Mouse (Mus musculus) effector memory CD4-positive, alpha-beta T cell, adult 5 months (primary cell): ENCODE results near the gene Limk2. TPM values are rescaled to one million over a fixed set of nuclear protein-coding genes. Genes with fewer than 3 reads are reported as not detected.

Source experiments
- polyA plus RNA-seq: library from polyadenylated mRNA; unstranded; fragments of 100-300 nt; shearing (Covaris generic); gene quantifications from one replicate; pipeline ENCODE4 v1.2.1, GENCODE M21; 2017

The Limk2 gene
- 51.5 TPM for polyA plus RNA-seq

GRCm38 (mm10) chr11:3408997-3409732, at the start of gene Limk2:
TSS of gene Limk2 (minus strand) at chr11:3409189.

GRCm38 (mm10) chr11:3452167-3452639, 43.2 kb upstream of the Limk2 start, which contains the start of gene Rnf185:
TSS of gene Rnf185 (minus strand) at chr11:3452363.

GRCm38 (mm10) chr11:3329891-3330451, 79.0 kb downstream of the Limk2 start, which contains the start of gene Pik3ip1:
TSS of gene Pik3ip1 (plus strand) at chr11:3330401.

Other genes with a start within 250 kb of the Limk2 start
- gene Sfi1, start 215.7 kb downstream of the Limk2 start, polyA plus RNA-seq = 34.7 TPM
- 31.9 TPM for gene Eif4enif1, start 206.8 kb downstream of the Limk2 start, polyA plus RNA-seq
- 89.7 TPM for gene Drg1, start 142.8 kb downstream of the Limk2 start, polyA plus RNA-seq
- gene Patz1, start 120.3 kb downstream of the Limk2 start, polyA plus RNA-seq = 25.2 TPM
- 78.9 TPM for gene Pik3ip1, start 78.8 kb downstream of the Limk2 start, polyA plus RNA-seq
- gene Rnf185, start 43.2 kb upstream of the Limk2 start, polyA plus RNA-seq = 25.4 TPM
- 0.15 TPM for gene Pla2g3, start 79.1 kb upstream of the Limk2 start, polyA plus RNA-seq
- not detected for gene Inpp5j, start 95.6 kb upstream of the Limk2 start, polyA plus RNA-seq
- gene Selenom, start 105.5 kb upstream of the Limk2 start, polyA plus RNA-seq = 4.8 TPM
- gene Smtn, start 131.4 kb upstream of the Limk2 start, polyA plus RNA-seq = 1.1 TPM
- 30.7 TPM for gene Morc2a, start 240.0 kb upstream of the Limk2 start, polyA plus RNA-seq